Mouse (Mus musculus) intestine, postnatal 0 days (tissue): ENCODE results near the gene Vps72. TPM values are rescaled to one million over a fixed set of nuclear protein-coding genes. Genes with fewer than 3 reads are reported as not detected.

Source experiments
- ATAC-seq: fragments of 200-750 bp; cut with Nextera tagmentation; 2 replicates; pipeline ENCODE4 v1.8.0; 2017; ENCODE audit warnings: mild to moderate bottlenecking, moderate TSS enrichment, moderate library complexity
- H3K27ac ChIP-seq: fragments of 300-500 bp; sonication (generic); 2 replicates; pipeline ENCODE4 v1.5.1; 2014; ENCODE audit warnings: mild to moderate bottlenecking, low read depth, low read length, moderate library complexity
- H3K27me3 ChIP-seq: fragments of 300-500 bp; sonication (generic); replicated peaks from 2 replicates; pipeline ENCODE4 v1.6.1; 2014; ENCODE audit warnings: low read length, mixed read lengths; ENCODE audit not compliant: control insufficient read depth, insufficient read depth
- H3K36me3 ChIP-seq: fragments of 300-500 bp; sonication (generic); 2 replicates; pipeline ENCODE4 v1.6.1; 2014; ENCODE audit warnings: mild to moderate bottlenecking, moderate library complexity; ENCODE audit not compliant: control insufficient read depth, insufficient read depth
- H3K4me1 ChIP-seq: fragments of 300-500 bp; sonication (generic); replicated peaks from 2 replicates; pipeline ENCODE4 v1.6.1; 2014; ENCODE audit warnings: antibody characterized with exemption, low read length, mixed read lengths; ENCODE audit not compliant: control insufficient read depth, insufficient read depth
- H3K4me2 ChIP-seq: fragments of 300-500 bp; sonication (generic); replicated peaks from 2 replicates; pipeline ENCODE4 v1.6.1; 2014; ENCODE audit warnings: low read depth, mild to moderate bottlenecking, moderate library complexity
- H3K4me3 ChIP-seq: fragments of 300-500 bp; sonication (generic); 2 replicates; pipeline ENCODE4 v1.5.1; 2014; ENCODE audit warnings: low read depth, low read length
- H3K9ac ChIP-seq: fragments of 300-500 bp; sonication (generic); 2 replicates; pipeline ENCODE4 v1.6.1; 2014; ENCODE audit warnings: mild to moderate bottlenecking, low read depth, low read length
- H3K9me3 ChIP-seq: fragments of 300-500 bp; sonication (generic); 2 replicates; pipeline ENCODE4 v1.6.1; 2016; ENCODE audit warnings: mixed run types; ENCODE audit not compliant: control insufficient read depth
- CTCF ChIP-seq: sonication (generic); IDR thresholded peaks from 2 replicates; pipeline ENCODE4 v1.5.1; 2016; ENCODE audit warnings: low read depth, mild to moderate bottlenecking, control low read depth, antibody characterized with exemption, moderate library complexity
- WGBS: fragments of 180-500 bp; shearing (Covaris S2); extraction: QIAGEN DNeasy Blood & Tissue Kit; methylation state at CpG from one replicate; pipeline ENCODE4 v1.1.7; 2014; 5-methylcytosine and 5-hydroxymethylcytosine counted together
- polyA plus RNA-seq: library from polyadenylated mRNA; unstranded; fragments of >200 nt; fragmentation: Nextera tagmentation; extraction: Ambion mirVana; gene quantifications from 2 replicates; pipeline ENCODE4 v1.2.1, GENCODE M21; 2015

Gene Vps72
- polyA plus RNA-seq, 1 experiment from 2014 or later = 58.5 TPM

GRCm38 (mm10) chr3:95107898-95108297 is 2.9 kb upstream of the Vps72 start:
- Histone ChIP-seq H3K9ac (no peak overlapping the region), H3K9me3 (no peaks in the 10 kb centered on the region), H3K27ac (no peak overlapping the region), H3K4me3 (no peak overlapping the region), H3K4me1 (no peaks in the 10 kb centered on the region), H3K27me3 (no peaks in the 10 kb centered on the region), H3K36me3 (no peaks in the 10 kb centered on the region; the same call in 1 of the 2 replicates), H3K4me2 (no peak overlapping the region)
- peak; percentile 54 for TF ChIP-seq CTCF
- no peak for ATAC-seq
- 58% methylated on average over 2 of the region's 2 CpGs for WGBS

GRCm38 (mm10) chr3:95112760-95113159 is 1.9 kb downstream of the Vps72 start:
- Histone ChIP-seq H3K9me3 (no peaks in the 10 kb centered on the region), H3K9ac (no peak overlapping the region), H3K27me3 (no peaks in the 10 kb centered on the region), H3K27ac (no peak overlapping the region), H3K4me3 (no peak overlapping the region), H3K36me3 (peaks cover 15% of the 10 kb centered on the region), H3K4me2 (no peak overlapping the region), H3K4me1 (no peaks in the 10 kb centered on the region)
- WGBS = 86% methylated on average over 1 of the region's 1 CpGs
- no peak for ATAC-seq
- no peak for TF ChIP-seq CTCF

GRCm38 (mm10) chr3:95117751-95118150 is 6.9 kb downstream of the Vps72 start:
- no peak for TF ChIP-seq CTCF
- ATAC-seq = peak; percentile 57; the same call in 1 of the 2 replicates
- no peaks in the 10 kb centered on the region for H3K27me3 ChIP-seq

GRCm38 (mm10) chr3:95121580-95121979 is 10.8 kb downstream of the Vps72 start:
- no peak for ATAC-seq
- no peak for TF ChIP-seq CTCF
- no peak overlapping the region for H3K27ac ChIP-seq
- H3K9ac ChIP-seq = no peak overlapping the region
- no peaks in the 10 kb centered on the region for H3K27me3 ChIP-seq
- peaks cover 47% of the 10 kb centered on the region for H3K36me3 ChIP-seq
- no peak overlapping the region for H3K4me2 ChIP-seq
- no peaks in the 10 kb centered on the region for H3K9me3 ChIP-seq
- WGBS = 68% methylated on average over 6 of the region's 6 CpGs
- no peak overlapping the region for H3K4me3 ChIP-seq
- H3K4me1 ChIP-seq = no peaks in the 10 kb centered on the region

More at GRCm38 (mm10) chr3:95117751-95118150, 6.9 kb downstream of the Vps72 start:
- no peaks in the 10 kb centered on the region for H3K9me3 ChIP-seq
- H3K4me3 ChIP-seq = no peak overlapping the region
- peak overlapping the region; percentile 2; the same call in 1 of the 2 replicates for H3K27ac ChIP-seq
- H3K4me2 ChIP-seq = no peak overlapping the region
- H3K9ac ChIP-seq = no peak overlapping the region
- WGBS = 48% methylated on average over 2 of the region's 2 CpGs
- peaks cover 62% of the 10 kb centered on the region for H3K36me3 ChIP-seq
- H3K4me1 ChIP-seq = no peaks in the 10 kb centered on the region

- no peaks in the 10 kb centered on the region for H3K9me3 ChIP-seq
- H3K9ac ChIP-seq = no peak within 1 kb of the TSS
- no peaks in the 10 kb centered on the region for H3K4me1 ChIP-seq
- no peaks in the 10 kb centered on the region for H3K27me3 ChIP-seq
- WGBS = 55% methylated on average over 6 of the region's 6 CpGs
- H3K4me3 ChIP-seq = no peak within 1 kb of the TSS
- H3K36me3 ChIP-seq = peaks cover 46% of the 10 kb centered on the region
- H3K4me2 ChIP-seq = no peak within 1 kb of the TSS
- H3K27ac ChIP-seq = no peak within 1 kb of the TSS
- TF ChIP-seq CTCF = peak; percentile 71
- no peak for ATAC-seq
Observed at GRCm38 (mm10) chr3:95124246-95124645, 13.4 kb downstream of the Vps72 start, which contains the start of gene Tmod4. Gene Tmod4 (plus strand): TSS chr3:95124476.

- no peaks in the 10 kb centered on the region for H3K27me3 ChIP-seq
- WGBS = 20% methylated on average over 5 of the region's 5 CpGs
- H3K4me1 ChIP-seq = no peaks in the 10 kb centered on the region
- TF ChIP-seq CTCF = no peak
- H3K9me3 ChIP-seq = no peaks in the 10 kb centered on the region
- no peak overlapping the region for H3K4me3 ChIP-seq
- H3K36me3 ChIP-seq = peaks cover 46% of the 10 kb centered on the region
- no peak overlapping the region for H3K9ac ChIP-seq
- no peak overlapping the region for H3K4me2 ChIP-seq
- no peak overlapping the region for H3K27ac ChIP-seq
- ATAC-seq = no peak
Observed at GRCm38 (mm10) chr3:95124972-95125371, 14.2 kb downstream of the Vps72 start.

GRCm38 (mm10) chr3:95129226-95129651 is 18.4 kb downstream of the Vps72 start:
- H3K36me3 ChIP-seq = peaks cover 28% of the 10 kb centered on the region
- no peak for TF ChIP-seq CTCF
- H3K4me2 ChIP-seq = no peak overlapping the region
- H3K4me3 ChIP-seq = no peak overlapping the region
- WGBS = 65% methylated on average over 6 of the region's 6 CpGs
- no peak for ATAC-seq
- no peak overlapping the region for H3K27ac ChIP-seq
- no peaks in the 10 kb centered on the region for H3K27me3 ChIP-seq
- peaks cover 7% of the 10 kb centered on the region; the same call in 1 of the 2 replicates for H3K4me1 ChIP-seq
- H3K9me3 ChIP-seq = no peaks in the 10 kb centered on the region
- H3K9ac ChIP-seq = no peak overlapping the region
